Mouse (Mus musculus) MEL (cell line): ENCODE results near the gene Ankrd28.
"Not testable (repeated sequence)": the region's sequence is repeated elsewhere in the genome, so short reads cannot be mapped to it uniquely, and the experiment has no call there.

Experiments
- CHD1 ChIP-seq: IDR thresholded peaks from 2 replicates; pipeline ENCODE4 v1.6.1; 2012; ENCODE audit warnings: low read depth, mild to moderate bottlenecking, inconsistent platforms, low read length, improper control_type of control experiment
- CTCF ChIP-seq, 3 experiments: IDR thresholded peaks in 2 of 3; conservative IDR thresholded peaks in 1 of 3; 2 replicates each; pipeline ENCODE4 v1.5.1; 2011 to 2012; ENCODE audit warnings: low read length in 3 of 3, low read depth in 2 of 3, mild to moderate bottlenecking in 2 of 3, improper control_type of control experiment in 1 of 3, inconsistent platforms in 1 of 3, mixed read lengths in 1 of 3, moderate library complexity in 1 of 3; ENCODE audit not compliant: control insufficient read depth in 1 of 3, insufficient read depth in 1 of 3, poor library complexity in 1 of 3, severe bottlenecking in 1 of 3
- ELF1 ChIP-seq: IDR thresholded peaks from 2 replicates; pipeline ENCODE4 v1.6.1; 2014; ENCODE audit warnings: low read depth, mild to moderate bottlenecking, inconsistent platforms, low read length, improper control_type of control experiment, moderate library complexity
- ETS1 ChIP-seq: IDR thresholded peaks from 2 replicates; pipeline ENCODE4 v1.6.1; 2012; ENCODE audit warnings: low read depth, mild to moderate bottlenecking, inconsistent platforms, low read length, improper control_type of control experiment, moderate library complexity
- GATA1 ChIP-seq: IDR thresholded peaks from 2 replicates; pipeline ENCODE4 v1.6.1; 2011; ENCODE audit warnings: low read depth, low read length, improper control_type of control experiment
- MAFK ChIP-seq: IDR thresholded peaks from 2 replicates; pipeline ENCODE4 v1.6.1; 2011; ENCODE audit warnings: low read depth, mild to moderate bottlenecking, low read length, improper control_type of control experiment, borderline replicate concordance
- MAX ChIP-seq: IDR thresholded peaks from 2 replicates; pipeline ENCODE4 v1.6.1; 2011; ENCODE audit warnings: low read length, improper control_type of control experiment
- NELFE ChIP-seq: IDR thresholded peaks from 2 replicates; pipeline ENCODE4 v1.6.1; 2011; ENCODE audit warnings: low read depth, low read length, improper control_type of control experiment
- NRF1 ChIP-seq: IDR thresholded peaks from 2 replicates; pipeline ENCODE4 v1.6.1; 2014; ENCODE audit warnings: low read depth, mild to moderate bottlenecking, inconsistent platforms, low read length, improper control_type of control experiment, moderate library complexity; ENCODE audit not compliant: poor library complexity, insufficient read depth, severe bottlenecking
- TAL1 ChIP-seq: IDR thresholded peaks from 2 replicates; pipeline ENCODE4 v1.6.1; 2012; ENCODE audit warnings: mild to moderate bottlenecking, inconsistent platforms, low read length, moderate library complexity, mixed read lengths
- TBP ChIP-seq: IDR thresholded peaks from 2 replicates; pipeline ENCODE4 v1.8.0; 2011; ENCODE audit warnings: low read depth, low read length, improper control_type of control experiment
- USF1 ChIP-seq: IDR thresholded peaks from 2 replicates; pipeline ENCODE4 v1.6.1; 2014; ENCODE audit warnings: low read depth, mild to moderate bottlenecking, inconsistent platforms, low read length, improper control_type of control experiment, moderate library complexity
- ZMIZ1 ChIP-seq: IDR thresholded peaks from 2 replicates; pipeline ENCODE4 v1.6.1; 2012; ENCODE audit warnings: low read depth, mild to moderate bottlenecking, inconsistent platforms, low read length, improper control_type of control experiment, moderate library complexity

DNA sequence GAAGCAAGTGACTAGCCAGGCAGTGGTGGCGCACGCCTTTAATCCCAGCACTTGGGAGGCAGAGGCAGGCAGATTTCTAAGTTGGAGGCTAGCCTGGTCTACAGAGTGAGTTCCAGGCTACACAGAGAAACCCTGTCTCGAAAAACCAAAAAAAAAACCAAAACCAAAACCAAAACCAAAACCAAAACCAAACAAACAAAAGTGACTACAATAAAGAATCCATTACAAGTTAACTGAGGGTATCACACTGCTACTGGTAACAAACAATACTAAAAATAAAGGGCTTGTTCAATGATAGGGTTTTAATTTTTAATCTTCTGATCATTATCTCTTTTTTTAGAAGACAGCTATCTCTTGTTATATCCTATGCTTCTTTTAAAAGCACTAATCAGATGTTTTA lies 72.0 kb downstream of the Ankrd28 start:
- not testable (repeated sequence) for TF ChIP-seq MAX; TAL1; TBP; CTCF (IDR thresholded peaks at IDR 0.05 in 2 of 3, conservative IDR thresholded peaks at IDR 0.05 in 1 of 3; ENCODE audit: control insufficient read depth in 1 of 3, insufficient read depth in 1 of 3, low read depth in 2 of 3, low read length in 3 of 3, poor library complexity in 1 of 3, severe bottlenecking in 1 of 3); CHD1; MAFK; USF1; ELF1; ETS1; GATA1; NELFE; NRF1; ZMIZ1
